Mouse (Mus musculus): ENCODE measurements around the gene Gnpat.

Gene Gnpat

DNA sequence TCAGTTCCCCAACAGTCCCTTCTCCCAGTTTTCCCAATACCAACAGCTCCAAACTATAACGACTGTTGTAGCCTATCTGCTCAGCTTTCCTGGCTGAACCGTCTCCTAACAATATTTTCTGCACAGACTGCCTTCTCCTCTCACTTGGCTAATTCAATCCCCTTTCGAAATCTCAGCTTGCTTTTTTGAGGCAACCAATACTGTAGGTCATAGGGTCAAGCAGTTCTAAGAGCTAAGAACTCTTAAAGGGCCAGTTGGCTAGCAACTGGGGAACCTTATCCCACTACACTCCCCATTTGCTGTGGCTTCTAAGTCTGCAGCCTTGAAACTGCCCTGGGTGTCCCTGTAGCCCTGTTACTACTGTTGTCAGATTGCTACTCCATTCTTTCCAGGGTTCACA is 17.7 kb upstream of the Gnpat start:
- DNase-seq: no peak

DNA sequence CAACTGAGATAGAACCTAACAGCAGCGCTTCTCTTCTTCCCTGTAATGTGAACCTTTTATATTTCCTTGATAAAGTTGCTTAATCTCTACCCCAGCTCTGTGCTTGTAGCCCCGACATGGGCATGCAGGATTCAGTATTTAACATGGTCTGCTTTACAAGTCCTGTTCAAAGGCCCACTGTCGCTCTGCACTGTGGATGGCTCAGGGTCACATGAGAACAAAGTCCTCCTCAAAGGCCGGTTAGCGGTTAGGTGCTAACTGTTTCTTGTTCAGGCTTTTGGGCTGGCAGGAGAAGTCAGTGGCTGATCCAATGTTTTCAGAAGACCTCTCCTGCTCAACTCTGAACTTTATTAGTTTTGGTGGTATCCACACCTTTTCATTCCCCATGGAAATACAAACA is 17.3 kb upstream of the Gnpat start:
- no peak for DNase-seq

GRCm38 (mm10) chr8:124853511-124853910 is 9.3 kb upstream of the Gnpat start:
- DNase-seq: no peak

DNA sequence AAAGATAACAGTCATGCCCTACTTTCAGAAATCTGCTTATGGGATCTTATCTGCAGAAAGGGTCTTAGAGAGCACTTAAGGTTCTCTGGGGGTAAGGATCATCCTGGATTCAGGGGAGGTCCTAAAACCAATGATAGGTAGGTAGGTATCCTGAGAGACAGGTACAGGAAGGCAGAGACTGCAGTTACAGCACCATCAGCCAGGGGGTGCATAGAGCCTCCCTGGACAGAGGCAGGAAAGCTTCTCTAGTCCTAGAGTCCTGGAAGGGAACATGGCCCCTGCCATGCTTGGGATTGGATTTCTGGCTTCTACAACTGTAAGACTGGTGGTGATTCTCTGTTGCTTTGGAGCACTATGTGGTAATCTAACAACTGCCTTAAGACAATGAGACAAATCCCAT is 3.4 kb upstream of the Gnpat start:
- no peak for DNase-seq

DNA sequence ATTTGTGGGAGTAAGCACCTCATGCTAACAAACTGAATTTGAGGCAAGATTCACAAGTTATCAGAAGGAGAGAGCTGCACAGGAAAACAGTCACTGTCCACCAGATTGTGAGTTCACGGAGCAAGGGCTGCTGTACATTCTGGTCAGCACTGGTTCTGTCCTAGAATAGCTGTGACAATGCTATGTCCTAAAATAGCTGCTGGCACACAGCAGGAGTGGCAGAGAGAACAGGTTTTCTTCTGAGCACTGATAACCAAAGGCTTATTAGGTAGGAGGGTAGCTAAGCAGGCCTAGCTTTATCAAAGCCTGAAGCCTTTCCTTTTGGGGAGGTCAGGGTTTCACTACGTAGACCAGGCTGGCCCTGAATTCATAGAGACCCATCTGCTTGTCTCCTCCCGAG is 2.6 kb upstream of the Gnpat start:
- peak; percentile 19 for DNase-seq

- DNase-seq: no peak
Measured at GRCm38 (mm10) chr8:124863163-124863677, 387 bp downstream of the Gnpat start.

- DNase-seq: no peak
Measured at GRCm38 (mm10) chr8:124863729-124864128, 896 bp downstream of the Gnpat start.

GRCm38 (mm10) chr8:124866669-124867068 is 3.8 kb downstream of the Gnpat start:
- DNase-seq: no peak

DNA sequence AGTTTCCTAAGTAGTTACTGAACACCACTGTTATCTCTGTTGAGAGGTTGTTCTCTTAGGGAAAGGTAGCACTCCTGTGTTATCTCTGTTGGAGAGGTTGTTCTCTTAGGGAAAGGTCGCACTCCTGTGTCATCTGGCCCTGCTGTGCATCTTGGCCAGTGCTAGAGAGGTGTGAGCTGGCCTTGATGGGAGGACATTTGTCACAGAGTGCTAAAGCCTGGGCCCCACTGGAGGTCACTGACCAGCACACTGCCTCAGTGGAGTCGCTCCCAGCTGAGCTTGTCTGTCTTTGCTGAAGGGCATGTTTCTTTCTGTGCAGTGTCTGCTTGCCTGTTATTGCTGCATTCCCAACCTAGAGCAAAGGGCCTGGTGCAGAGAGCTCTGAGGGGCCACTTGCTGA is 4.3 kb downstream of the Gnpat start:
- no peak for DNase-seq

DNA sequence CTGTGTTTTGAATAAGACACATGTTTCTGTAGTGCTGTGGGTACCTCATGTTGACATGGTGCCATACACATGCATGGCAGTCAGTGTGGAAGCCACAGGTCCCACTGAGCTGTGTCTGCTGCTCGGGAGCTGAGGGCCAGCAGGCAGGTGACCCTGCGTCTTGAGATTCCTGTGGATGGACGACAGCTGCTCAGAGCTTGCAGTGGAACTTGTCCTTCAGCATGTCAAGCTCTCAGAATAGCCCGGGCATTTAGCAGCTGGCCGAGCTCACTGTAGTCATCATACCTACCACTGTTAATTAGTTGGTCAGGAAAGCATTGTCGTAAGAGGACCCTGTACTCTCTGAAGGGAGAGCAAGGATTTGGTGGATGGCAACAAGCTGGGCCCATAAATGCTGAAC is 6.9 kb downstream of the Gnpat start:
- no peak for DNase-seq

GRCm38 (mm10) chr8:124871474-124871873 is 8.6 kb downstream of the Gnpat start:
- DNase-seq: no peak

DNA sequence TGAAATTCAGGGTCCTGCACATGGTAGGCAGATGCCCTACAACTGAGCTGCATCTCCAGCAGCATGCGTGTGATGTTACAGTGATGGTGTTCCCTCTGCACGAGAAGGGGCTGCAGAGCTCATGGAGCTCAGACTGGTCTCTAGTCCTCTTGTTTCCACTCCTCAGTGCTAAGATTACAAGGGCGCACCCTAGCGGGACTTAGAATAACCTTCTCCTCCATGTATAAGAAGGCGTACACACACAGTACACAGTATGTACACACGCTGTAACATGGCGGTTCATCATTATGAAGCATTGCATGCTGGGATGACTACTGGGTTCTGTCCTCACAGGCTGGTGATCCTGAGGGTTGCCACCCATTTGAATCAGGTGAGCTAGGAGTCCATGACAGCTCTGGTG is 9.2 kb downstream of the Gnpat start:
- DNase-seq: no peak

DNA sequence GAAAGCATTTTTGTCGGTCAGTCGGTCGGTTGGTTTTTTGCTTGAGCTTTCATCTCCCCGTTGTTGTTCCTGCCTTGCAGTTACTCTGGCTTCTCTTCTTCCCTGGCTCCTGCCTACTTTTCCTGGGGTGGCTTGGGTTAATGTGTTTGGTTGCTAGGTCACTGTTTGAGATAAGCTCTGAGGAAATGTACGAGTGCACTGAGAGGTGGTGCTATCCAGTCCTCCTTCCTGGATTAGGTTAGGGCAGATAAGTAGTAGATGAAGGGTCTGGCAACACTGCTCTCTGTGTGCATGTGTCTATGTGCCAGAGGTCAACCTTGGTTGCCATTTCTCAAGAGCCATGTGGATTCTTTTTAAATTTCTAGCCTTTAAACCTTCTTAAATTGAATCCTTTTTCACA is 9.9 kb downstream of the Gnpat start:
- DNase-seq: no peak

DNA sequence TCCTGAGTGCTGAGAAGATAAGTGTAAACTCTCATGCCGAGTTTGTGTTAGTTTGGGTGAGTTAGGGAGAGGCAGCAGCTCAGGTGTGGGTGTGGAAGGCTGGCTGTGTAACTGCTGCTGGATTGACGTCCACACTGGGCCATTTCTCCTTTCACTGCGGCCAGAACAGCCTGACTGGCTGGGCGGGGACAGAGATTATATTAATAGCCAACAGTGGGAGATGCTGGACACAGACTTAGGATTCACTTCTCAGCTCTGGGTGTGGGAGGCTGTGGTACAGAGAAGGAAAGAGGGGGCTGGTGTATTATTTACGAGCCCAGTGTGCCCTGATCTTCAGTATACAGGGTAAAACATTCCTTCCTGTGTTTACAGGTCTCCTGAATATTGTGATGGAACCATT is 15.3 kb downstream of the Gnpat start:
- no peak for DNase-seq

DNA sequence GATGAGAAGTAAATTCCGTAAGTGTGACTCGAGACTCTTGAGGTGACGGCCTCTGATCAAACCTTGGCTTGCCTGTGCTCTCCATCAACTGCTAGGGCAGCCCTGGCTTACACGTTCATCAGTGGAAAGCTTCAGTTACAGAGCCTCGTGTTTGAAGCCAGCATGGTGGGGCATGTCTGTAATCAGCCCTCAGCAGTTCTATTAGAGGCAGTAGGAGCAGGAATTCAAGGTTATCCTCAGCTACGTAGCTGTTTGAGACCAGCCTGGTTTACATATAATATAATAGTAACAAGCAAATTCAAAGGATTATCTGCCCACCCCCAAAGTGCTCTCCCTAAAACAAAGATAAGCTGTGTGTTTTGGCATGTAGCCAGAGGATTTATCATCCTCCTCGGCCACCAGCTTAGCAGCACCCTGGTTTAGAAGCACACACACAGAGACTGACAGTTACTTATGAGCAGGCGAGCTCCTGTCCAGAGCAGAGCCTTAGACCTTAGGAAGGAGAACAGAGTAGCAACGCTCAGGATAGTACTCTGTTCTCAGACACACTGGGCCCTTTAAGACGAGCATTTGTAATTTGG is 16.2 kb downstream of the Gnpat start:
- no peak for DNase-seq

DNA sequence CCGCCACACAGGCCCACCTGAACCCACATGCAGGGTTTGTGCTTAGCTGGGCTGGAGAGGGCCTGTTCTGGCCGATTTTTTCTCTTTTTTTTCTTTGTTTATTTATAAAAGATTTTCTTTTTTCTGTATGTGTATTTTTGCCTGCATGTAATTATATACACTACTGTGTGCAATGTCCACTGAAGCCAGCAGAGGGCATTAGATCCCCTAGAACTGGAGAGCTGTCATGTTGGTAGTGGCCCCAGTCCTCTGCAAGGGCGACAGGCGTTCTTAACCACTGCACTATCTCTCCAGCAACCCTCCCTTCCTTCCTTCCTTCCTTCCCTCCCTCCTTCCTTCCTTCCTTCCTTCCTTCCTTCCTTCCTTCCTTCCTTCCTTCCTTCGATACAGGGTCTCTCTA is 25.6 kb downstream of the Gnpat start:
- DNase-seq: no peak

DNA sequence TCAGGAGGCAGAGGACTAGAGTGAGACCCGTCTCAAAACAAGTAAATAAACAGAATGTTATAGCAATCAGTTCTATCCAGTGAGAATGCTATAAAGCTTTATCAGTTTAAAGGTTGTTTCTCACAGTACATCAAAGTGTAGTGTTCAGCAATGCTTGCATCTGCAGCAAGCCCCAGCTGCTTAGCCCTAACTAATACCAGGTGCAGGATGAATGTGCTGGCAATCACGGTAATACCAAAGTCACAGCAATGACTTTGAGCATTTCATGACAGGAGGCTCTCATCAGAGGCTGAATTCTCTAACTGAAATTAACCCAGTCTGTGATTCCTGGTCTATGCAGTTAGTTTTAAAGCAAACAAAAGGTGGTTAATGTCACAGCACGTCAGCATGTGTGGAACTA is 29.8 kb downstream of the Gnpat start:
- DNase-seq: no peak

- no peak for DNase-seq
Measured at GRCm38 (mm10) chr8:124896010-124896631, 33.3 kb downstream of the Gnpat start.

DNA sequence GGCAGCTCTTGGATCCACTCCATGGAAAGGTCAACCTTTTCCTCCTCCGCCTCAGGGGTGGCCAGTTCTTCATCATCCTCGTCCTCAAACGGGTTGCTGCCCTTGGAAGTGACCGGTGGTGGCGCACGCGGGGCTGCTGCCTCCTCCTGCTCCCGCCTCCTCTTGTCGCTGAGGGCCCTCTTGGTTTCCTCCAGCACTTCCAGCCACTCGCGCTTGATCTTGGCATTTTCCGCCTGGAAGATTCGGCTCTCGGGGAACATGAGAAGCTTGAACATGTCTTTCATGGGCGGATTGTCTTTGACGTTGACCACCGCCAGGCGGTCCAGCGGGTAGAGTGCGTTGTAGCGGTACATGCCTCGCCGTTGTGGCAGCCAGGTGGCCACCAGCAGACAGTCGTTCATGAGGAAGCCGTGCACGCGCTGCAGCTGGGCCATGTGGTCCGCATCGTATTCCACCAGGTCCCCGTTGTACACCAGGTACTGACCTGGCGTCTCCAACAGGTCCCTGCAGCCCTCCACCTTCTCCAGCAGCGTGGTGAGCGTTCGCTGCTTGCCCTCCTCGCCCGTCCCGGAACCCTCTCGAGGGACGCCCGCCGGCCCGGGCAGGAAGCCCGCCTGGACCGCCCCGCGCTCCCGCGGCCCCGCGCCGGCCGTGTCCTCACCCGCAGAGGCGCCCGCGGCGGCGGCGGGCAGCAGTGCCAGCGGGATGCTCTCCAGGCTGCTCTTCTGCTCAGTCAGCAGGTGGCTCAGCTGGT is 34.0 kb downstream of the Gnpat start:
- DNase-seq: peak; percentile 76

DNA sequence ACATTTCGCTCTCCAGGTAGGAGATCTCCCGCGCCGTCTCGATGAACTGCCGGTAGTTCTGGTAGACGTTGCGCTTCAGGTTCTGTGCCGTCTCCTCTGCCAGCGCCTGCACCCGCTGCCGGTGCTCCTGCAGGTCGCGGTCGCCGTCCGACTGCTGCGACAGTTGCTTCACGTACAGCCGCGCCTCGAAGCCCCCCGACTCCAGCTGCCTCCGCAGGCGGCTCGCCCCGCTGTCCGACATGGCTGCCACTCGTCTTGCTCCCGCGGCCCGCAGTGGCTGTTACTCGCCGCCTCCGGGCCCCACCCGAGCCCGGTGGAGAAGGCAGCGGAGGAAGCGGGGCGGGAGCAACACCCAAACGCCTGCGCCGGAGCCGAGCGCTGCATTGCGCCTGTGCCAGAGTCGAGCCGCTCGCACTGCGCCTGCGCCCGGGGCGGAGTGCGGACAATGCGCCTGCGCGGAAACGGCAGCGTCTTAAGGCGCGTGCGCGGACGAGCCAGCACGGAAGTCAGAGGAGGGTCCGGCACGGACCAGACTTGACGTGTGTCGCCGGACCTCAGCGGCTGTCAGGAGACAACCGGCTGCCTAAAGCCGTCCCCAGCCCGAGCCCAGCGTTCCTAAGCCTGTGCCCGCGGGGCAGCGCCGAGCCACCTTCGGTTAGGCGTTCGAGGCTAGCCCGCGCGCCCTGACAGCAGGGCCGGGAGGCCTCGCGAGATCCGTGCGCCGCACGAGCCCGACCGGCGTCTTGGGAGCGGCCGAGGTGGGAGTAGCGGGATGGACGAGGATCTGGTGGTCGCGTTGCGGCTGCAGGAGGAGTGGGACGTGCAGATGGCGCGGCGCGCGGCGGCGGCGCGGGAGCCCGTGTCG is 34.8 kb downstream of the Gnpat start, which contains the start of the genes Exoc8 and Sprtn:
Gene Exoc8 (minus strand): TSS at position 320 of the 865 bp plus-strand sequence.
Gene Sprtn (plus strand): TSS at position 501 of the 865 bp plus-strand sequence.
- DNase-seq: peak; percentile 98

DNA sequence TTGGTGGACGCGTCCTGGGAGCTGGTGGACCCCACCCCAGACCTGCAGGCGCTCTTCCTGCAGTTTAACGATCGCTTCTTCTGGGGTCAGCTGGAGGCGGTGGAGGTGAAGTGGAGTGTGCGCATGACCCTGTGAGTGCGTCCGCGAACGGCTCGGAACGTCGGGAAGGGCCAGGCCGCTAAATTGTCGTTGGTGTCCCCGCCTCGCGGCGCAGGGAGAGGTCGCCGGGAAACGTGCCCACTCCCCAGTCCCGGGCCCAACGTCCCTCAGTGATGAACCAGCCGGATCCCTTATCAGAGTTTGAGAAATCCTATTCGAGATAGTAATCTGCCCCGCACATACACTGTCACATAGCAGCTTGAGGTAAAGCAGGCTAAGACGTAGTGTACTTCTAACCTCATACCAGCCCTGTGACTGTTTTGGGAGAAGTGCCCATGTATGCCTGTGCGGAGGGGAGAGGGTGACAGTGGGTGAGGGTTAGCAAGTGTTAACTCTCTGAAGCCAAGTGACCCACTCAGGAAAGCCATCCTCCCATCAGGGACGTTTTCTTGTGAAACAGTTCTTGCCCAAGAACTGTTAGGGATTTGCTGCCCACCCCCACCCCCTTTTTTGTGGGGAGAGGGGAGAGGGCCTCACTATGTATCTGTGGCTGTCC is 35.5 kb downstream of the Gnpat start:
- no peak for DNase-seq

- no peak for DNase-seq
Measured at GRCm38 (mm10) chr8:124903198-124903597, 40.4 kb downstream of the Gnpat start.

DNA sequence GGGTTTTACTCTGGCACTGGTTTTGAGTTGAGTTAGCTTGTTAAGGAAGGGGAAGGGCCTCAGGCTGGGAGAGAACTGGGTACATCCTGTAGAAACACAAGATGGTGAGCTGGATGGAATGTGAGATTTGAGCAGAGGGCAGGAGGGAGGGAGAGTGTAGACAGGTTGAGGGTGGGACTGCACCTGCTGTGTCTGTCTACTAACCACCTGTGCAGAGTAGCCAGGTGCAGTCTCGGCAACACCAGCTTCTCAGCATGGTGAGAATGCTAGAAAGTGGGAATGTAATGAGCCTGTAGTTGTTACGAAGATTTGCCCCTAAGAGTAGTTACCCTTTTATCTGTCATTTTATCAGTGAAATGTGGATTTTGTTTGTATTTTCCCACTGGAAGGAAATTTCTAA is 42.6 kb downstream of the Gnpat start:
- no peak for DNase-seq

All from cerebellum, adult 8-10 months (tissue).